In genomic region chr1:52630248-52630936, GRCm38 (mm10) we compare ENCODE assay signal across 8 mouse cellular contexts. TPM values are rescaled to one million over a fixed set of nuclear protein-coding genes. Genes with fewer than 3 reads are reported as not detected.
DNase-seq lines count a peak whose midpoint lies in the region; ATAC-seq and TF ChIP-seq lines count a peak whose summit lies in the region.

TSS of gene Nemp2 (plus strand) at chr1:52630703.

- no peaks in the 10 kb centered on the region for H3K79me2 ChIP-seq in C2C12 (ENCODE audit: control insufficient read depth, insufficient read depth)

- H3K4me2 ChIP-seq in kidney, embryonic 15.5 days, result peak within 1 kb of the TSS; percentile 57
- peak within 1 kb of the TSS; percentile 30 for H3K4me2 ChIP-seq in limb, embryonic 15.5 days
- H3K4me2 ChIP-seq in midbrain, postnatal 0 days (ENCODE audit: low read depth, low read length, poor library complexity, severe bottlenecking), result peak within 1 kb of the TSS; percentile 53

- peak; percentile 66 for TF ChIP-seq POLR2A in embryonic fibroblast, embryonic 13.5 days (IDR thresholded peaks at IDR 0.05; ENCODE audit: low read depth, low read length)

- no peak within 1 kb of the TSS for H3K27ac ChIP-seq in embryonic fibroblast, embryonic 13.5 days (ENCODE audit: insufficient read depth, low read length)
- H3K27ac ChIP-seq in heart, embryonic 10.5 days, result peak within 1 kb of the TSS; percentile 97
- peak within 1 kb of the TSS; percentile 95 for H3K27ac ChIP-seq in kidney, embryonic 15.5 days
- H3K27ac ChIP-seq in limb, embryonic 15.5 days, result peak within 1 kb of the TSS; percentile 91
- peak within 1 kb of the TSS; percentile 85 for H3K27ac ChIP-seq in midbrain, postnatal 0 days (ENCODE audit: low read depth, low read length)

- no peaks in the 10 kb centered on the region for H3K9me3 ChIP-seq in heart, embryonic 10.5 days
- H3K9me3 ChIP-seq in kidney, embryonic 15.5 days (replicated peaks), result no peaks in the 10 kb centered on the region
- no peaks in the 10 kb centered on the region for H3K9me3 ChIP-seq in limb, embryonic 15.5 days
- no peaks in the 10 kb centered on the region for H3K9me3 ChIP-seq in midbrain, postnatal 0 days (ENCODE audit: low read length)

- H3K27me3 ChIP-seq in C2C12 (ENCODE audit: control insufficient read depth, insufficient read depth, insufficient read length), result no peaks in the 10 kb centered on the region
- H3K27me3 ChIP-seq in heart, embryonic 10.5 days (ENCODE audit: insufficient read depth, poor library complexity, severe bottlenecking), result no peaks in the 10 kb centered on the region
- H3K27me3 ChIP-seq in kidney, embryonic 15.5 days, result no peaks in the 10 kb centered on the region
- no peaks in the 10 kb centered on the region for H3K27me3 ChIP-seq in limb, embryonic 15.5 days
- no peaks in the 10 kb centered on the region for H3K27me3 ChIP-seq in midbrain, postnatal 0 days (ENCODE audit: insufficient read depth, low read length)

- ATAC-seq in kidney, embryonic 15.5 days (replicated peaks; ENCODE audit: low FRiP score), result peak; percentile 95
- peak; percentile 82 for ATAC-seq in limb, embryonic 15.5 days (ENCODE audit: insufficient number of reproducible peaks, low FRiP score, low TSS enrichment, low read depth)
- ATAC-seq in midbrain, postnatal 0 days (ENCODE audit: low FRiP score), result peak; percentile 94

- DNase-seq in brain, adult 2 months (ENCODE audit: low read depth, low spot score), result peak; percentile 93
- DNase-seq in heart, embryonic 10.5 days (ENCODE audit: low spot score), result peak; percentile 95
- peak; percentile 90 for DNase-seq in midbrain, postnatal 0 days (ENCODE audit: low spot score)
- DNase-seq in spleen, postnatal 10 days (ENCODE audit: low spot score in 2 of 2), result peak; percentile 93 to 94

- peak; percentile 94 for TF ChIP-seq CTCF in C2C12 (IDR thresholded peaks at IDR 0.05; ENCODE audit: control insufficient read depth, insufficient read depth, insufficient read length)
- peak; percentile 47 for TF ChIP-seq CTCF in embryonic fibroblast, embryonic 13.5 days (IDR thresholded peaks at IDR 0.05; ENCODE audit: borderline replicate concordance, insufficient read depth, low read length)
- peak; percentile 92 for TF ChIP-seq CTCF in midbrain, postnatal 0 days (IDR thresholded peaks at IDR 0.05)

- peak within 1 kb of the TSS; percentile 93 for H3ac ChIP-seq in C2C12 (ENCODE audit: control insufficient read depth, insufficient read length, low read depth)

- peak within 1 kb of the TSS; percentile 89 for H3K9ac ChIP-seq in kidney, embryonic 15.5 days
- peak within 1 kb of the TSS; percentile 79 for H3K9ac ChIP-seq in limb, embryonic 15.5 days
- peak within 1 kb of the TSS; percentile 89 for H3K9ac ChIP-seq in midbrain, postnatal 0 days (replicated peaks; ENCODE audit: low read length, poor library complexity, severe bottlenecking)

- WGBS in heart, embryonic 10.5 days, result 0% methylated on average over 44 of the region's 44 CpGs
- under 1% methylated on average over 44 of the region's 44 CpGs for WGBS in kidney, embryonic 15.5 days
- WGBS in limb, embryonic 15.5 days, result under 1% methylated on average over 44 of the region's 44 CpGs
- WGBS in midbrain, postnatal 0 days, result under 1% methylated on average over 38 of the region's 44 CpGs

- no peaks in the 10 kb centered on the region for H3K36me3 ChIP-seq in C2C12 (ENCODE audit: control insufficient read depth, insufficient read depth)
- H3K36me3 ChIP-seq in heart, embryonic 10.5 days, result peaks cover 5% of the 10 kb centered on the region; the same call in 1 of the 2 replicates
- 0 out of 2 replicates have a peak, but pooled peaks cover 3% of the 10 kb centered on the region for H3K36me3 ChIP-seq in kidney, embryonic 15.5 days
- H3K36me3 ChIP-seq in limb, embryonic 15.5 days, result no peaks in the 10 kb centered on the region
- H3K36me3 ChIP-seq in midbrain, postnatal 0 days (ENCODE audit: insufficient read depth, low read length), result no peaks in the 10 kb centered on the region

- no peaks in the 10 kb centered on the region for H3K4me1 ChIP-seq in embryonic fibroblast, embryonic 13.5 days (ENCODE audit: control insufficient read depth, insufficient read depth, low read length)
- peaks cover 6% of the 10 kb centered on the region; the same call in 1 of the 2 replicates for H3K4me1 ChIP-seq in heart, embryonic 10.5 days
- peaks cover 13% of the 10 kb centered on the region; the same call in 1 of the 2 replicates for H3K4me1 ChIP-seq in kidney, embryonic 15.5 days
- H3K4me1 ChIP-seq in limb, embryonic 15.5 days, result peaks cover 11% of the 10 kb centered on the region
- H3K4me1 ChIP-seq in midbrain, postnatal 0 days (ENCODE audit: insufficient read depth, low read length), result 0 out of 2 replicates have a peak, but pooled peaks cover 2% of the 10 kb centered on the region

- H3K4me3 ChIP-seq in C2C12 (ENCODE audit: insufficient read depth, poor library complexity, severe bottlenecking), result peak within 1 kb of the TSS; percentile 59
- peak within 1 kb of the TSS; percentile 83 for H3K4me3 ChIP-seq in embryonic fibroblast, embryonic 13.5 days (ENCODE audit: insufficient read depth, low read length)
- H3K4me3 ChIP-seq in heart, embryonic 10.5 days, result peak within 1 kb of the TSS; percentile 95
- peak within 1 kb of the TSS; percentile 98 for H3K4me3 ChIP-seq in kidney, embryonic 15.5 days (replicated peaks)
- H3K4me3 ChIP-seq in limb, embryonic 15.5 days, result peak within 1 kb of the TSS; percentile 96
- peak within 1 kb of the TSS; percentile 94 for H3K4me3 ChIP-seq in midbrain, postnatal 0 days (ENCODE audit: low read depth, low read length)

- H3K79me3 ChIP-seq in C2C12 (ENCODE audit: low read depth), result no peaks in the 10 kb centered on the region

TF ChIP-seq in C2C12, 6 proteins besides CTCF, POLR2A, EP300 and RAD21:
- peak; percentile 57 for TF ChIP-seq MAX (IDR thresholded peaks at IDR 0.05)
- TF ChIP-seq MYOG (IDR thresholded peaks at IDR 0.05; ENCODE audit: control insufficient read depth, extremely low read depth, insufficient read length), result no peak
TF ChIP-seq in C2C12: peak in this region for 1.

RNA-seq across cellular contexts. Expression of gene Nemp2, which starts in this region (rescaled TPM):
- polyA plus RNA-seq in C2C12 (2012; fragmentation: generic; extraction: Trizol), result 1.4 TPM
- 2.8 and 6.6 TPM in 2 replicates for polyA plus RNA-seq in embryonic fibroblast, embryonic 13.5 days (2011; ENCODE audit: insufficient read length, low read depth, missing spikeins)
- 6.3 and 6.6 TPM in 2 replicates for polyA plus RNA-seq in heart, embryonic 10.5 days (2016; fragmentation: Nextera tagmentation; extraction: Ambion mirVana)
- polyA plus RNA-seq in kidney, embryonic 15.5 days (2015; fragmentation: Nextera tagmentation; extraction: Ambion mirVana), result 10.0 and 11.3 TPM in 2 replicates
- polyA plus RNA-seq in limb, embryonic 15.5 days (2015; fragmentation: Nextera tagmentation; extraction: Ambion mirVana), result 7.9 and 8.5 TPM in 2 replicates
- total RNA-seq in midbrain, postnatal 0 days (2014; rRNA removed), result 7.5 and 11.7 TPM in 2 replicates
- 3.4 TPM in 2 replicates for polyA plus RNA-seq in midbrain, postnatal 0 days (2015; fragmentation: Nextera tagmentation; extraction: Ambion mirVana)
